8 mouse cellular contexts compared by ENCODE assay signal in genomic region chr6:29234272-29234671, GRCm38 (mm10). TPM values are rescaled to one million over a fixed set of nuclear protein-coding genes. Genes with fewer than 3 reads are reported as not detected.
DNase-seq lines count a peak whose midpoint lies in the region; ATAC-seq and TF ChIP-seq lines count a peak whose summit lies in the region.

No protein-coding gene starts in this region.

- H3K4me3 ChIP-seq in lung, embryonic 14.5 days (ENCODE audit: low read depth, low read length): no peak overlapping the region

- DNase-seq in adrenal gland, postnatal 14 days: peak; percentile 33
- DNase-seq in adrenal gland, postnatal 4 days (ENCODE audit: low spot score in 2 of 2): no peak
- peak; percentile 48 for DNase-seq in lung, embryonic 14.5 days
- DNase-seq in lung, adult 18-20 months: no peak
- peak; percentile 76 for DNase-seq in induced T-regulatory cell, adult 2 months (ENCODE audit: low read depth)
- peak; percentile 87 for DNase-seq in thymus, postnatal 0 days (ENCODE audit: low spot score)
- DNase-seq in left cerebral cortex, postnatal 10 days (ENCODE audit: extremely low spot score in 1 of 2, low spot score in 2 of 2): no peak
- no peak for DNase-seq in adrenal gland, postnatal 36 days

- H3K36me3 ChIP-seq in lung, embryonic 14.5 days (ENCODE audit: insufficient read depth): no peaks in the 10 kb centered on the region

- no peaks in the 10 kb centered on the region for H3K4me1 ChIP-seq in lung, embryonic 14.5 days (ENCODE audit: insufficient read depth)

- H3K27me3 ChIP-seq in lung, embryonic 14.5 days (ENCODE audit: insufficient read depth, low read length): no peaks in the 10 kb centered on the region

- WGBS in lung, embryonic 14.5 days: 39% methylated on average over 8 of the region's 8 CpGs

- intact Hi-C loops in left cerebral cortex, postnatal 10 days (cut with DNase I): no loop called here

- H3K4me2 ChIP-seq in lung, embryonic 14.5 days: no peak overlapping the region

- no peak overlapping the region for H3K9ac ChIP-seq in lung, embryonic 14.5 days

- peak; percentile 69 for TF ChIP-seq CTCF in lung, embryonic 14.5 days (IDR thresholded peaks at IDR 0.05; ENCODE audit: low read depth)

- H3K9me3 ChIP-seq in lung, embryonic 14.5 days (ENCODE audit: low read depth, low read length): no peaks in the 10 kb centered on the region

- no peak for ATAC-seq in lung, embryonic 14.5 days (ENCODE audit: insufficient read depth)

- no peak overlapping the region for H3K27ac ChIP-seq in lung, embryonic 14.5 days (ENCODE audit: low read depth)

RNA-seq across cellular contexts. Expression of gene Impdh1, which starts 18.1 kb away (rescaled TPM):
- total RNA-seq in adrenal gland, postnatal 14 days (2021): 252 and 482 TPM in 2 replicates
- total RNA-seq in adrenal gland, postnatal 4 days (2021): 10 to 100 TPM; 62.1 to 65.9 TPM
- polyA plus RNA-seq in lung, embryonic 14.5 days (2014; fragmentation: Nextera tagmentation; extraction: Ambion mirVana): 49.3 and 51.6 TPM in 2 replicates
- 138 and 141 TPM in 2 replicates for polyA plus RNA-seq in thymus, postnatal 0 days (2015; fragmentation: Nextera tagmentation; extraction: Ambion mirVana)
- total RNA-seq in left cerebral cortex, postnatal 10 days (2021): 100 to 1,000 TPM; 111 to 112 TPM
- 10 to 100 TPM; 74.9 to 83.1 TPM for total RNA-seq in adrenal gland, postnatal 36 days (2021)

RNA-seq across cellular contexts. Expression of gene Hilpda, which starts 38.0 kb away (rescaled TPM):
- 5.0 and 10.4 TPM in 2 replicates for total RNA-seq in adrenal gland, postnatal 14 days (2021)
- total RNA-seq in adrenal gland, postnatal 4 days (2021): 10 to 100 TPM; 11.7 TPM
- polyA plus RNA-seq in lung, embryonic 14.5 days (2014; fragmentation: Nextera tagmentation; extraction: Ambion mirVana): 40.4 and 40.5 TPM in 2 replicates
- polyA plus RNA-seq in thymus, postnatal 0 days (2015; fragmentation: Nextera tagmentation; extraction: Ambion mirVana): 55.2 and 59.9 TPM in 2 replicates
- total RNA-seq in left cerebral cortex, postnatal 10 days (2021): 1 to 10 TPM; 6.1 to 6.2 TPM
- 1 to 10 TPM; 6.0 to 7.0 TPM for total RNA-seq in adrenal gland, postnatal 36 days (2021)

RNA-seq across cellular contexts. Expression of gene Fam71f2, which starts 45.1 kb away (rescaled TPM):
- total RNA-seq in adrenal gland, postnatal 14 days (2021): 0.41 TPM in 1 of 2 replicates, not detected in the other
- total RNA-seq in adrenal gland, postnatal 4 days (2021): under 1 TPM in 1 of 2 experiments, not detected in 1; 0.31 TPM
- polyA plus RNA-seq in lung, embryonic 14.5 days (2014; fragmentation: Nextera tagmentation; extraction: Ambion mirVana): 0.42 and 0.47 TPM in 2 replicates
- 0.61 and 0.73 TPM in 2 replicates for polyA plus RNA-seq in thymus, postnatal 0 days (2015; fragmentation: Nextera tagmentation; extraction: Ambion mirVana)
- under 1 TPM in 1 of 2 experiments, not detected in 1; 0.43 TPM for total RNA-seq in left cerebral cortex, postnatal 10 days (2021)
- not detected for total RNA-seq in adrenal gland, postnatal 36 days (2021)

RNA-seq across cellular contexts. Expression of gene Prrt4, which starts 54.9 kb away (rescaled TPM):
- 4.9 and 5.1 TPM in 2 replicates for total RNA-seq in adrenal gland, postnatal 14 days (2021)
- total RNA-seq in adrenal gland, postnatal 4 days (2021): 10 to 100 TPM; 11.1 to 11.7 TPM
- polyA plus RNA-seq in lung, embryonic 14.5 days (2014; fragmentation: Nextera tagmentation; extraction: Ambion mirVana): 0.93 and 1.2 TPM in 2 replicates
- 0.05 and 0.09 TPM in 2 replicates for polyA plus RNA-seq in thymus, postnatal 0 days (2015; fragmentation: Nextera tagmentation; extraction: Ambion mirVana)
- 1 to 10 TPM; 9.0 to 9.4 TPM for total RNA-seq in left cerebral cortex, postnatal 10 days (2021)
- 1 to 10 TPM; 3.2 TPM for total RNA-seq in adrenal gland, postnatal 36 days (2021)

Comparison
In these comparisons a context has a peak if more than half of its experiments do, and no peak if none do; other contexts are left out.
1. DNase-seq: peak in adrenal gland, postnatal 14 days (single experiment), lung, embryonic 14.5 days (single experiment), induced T-regulatory cell, adult 2 months (single experiment) and thymus, postnatal 0 days (single experiment); none in adrenal gland, postnatal 4 days (0 of 2), lung, adult 18-20 months (0 of 2), left cerebral cortex, postnatal 10 days (0 of 2) and adrenal gland, postnatal 36 days (0 of 2).